Mouse (Mus musculus): ENCODE measurements around the gene BC049715.
"Not testable (repeated sequence)": the region's sequence is repeated elsewhere in the genome, so short reads cannot be mapped to it uniquely, and the experiment has no call there.

BC049715 gene

GRCm38 (mm10) chr6:136827516-136827880 is at the start of gene BC049715:
Gene BC049715, plus strand, starts transcription at chr6:136827626.
- DNase-seq (ENCODE audit: low read depth in 2 of 2, low spot score in 2 of 2): no peak

DNA sequence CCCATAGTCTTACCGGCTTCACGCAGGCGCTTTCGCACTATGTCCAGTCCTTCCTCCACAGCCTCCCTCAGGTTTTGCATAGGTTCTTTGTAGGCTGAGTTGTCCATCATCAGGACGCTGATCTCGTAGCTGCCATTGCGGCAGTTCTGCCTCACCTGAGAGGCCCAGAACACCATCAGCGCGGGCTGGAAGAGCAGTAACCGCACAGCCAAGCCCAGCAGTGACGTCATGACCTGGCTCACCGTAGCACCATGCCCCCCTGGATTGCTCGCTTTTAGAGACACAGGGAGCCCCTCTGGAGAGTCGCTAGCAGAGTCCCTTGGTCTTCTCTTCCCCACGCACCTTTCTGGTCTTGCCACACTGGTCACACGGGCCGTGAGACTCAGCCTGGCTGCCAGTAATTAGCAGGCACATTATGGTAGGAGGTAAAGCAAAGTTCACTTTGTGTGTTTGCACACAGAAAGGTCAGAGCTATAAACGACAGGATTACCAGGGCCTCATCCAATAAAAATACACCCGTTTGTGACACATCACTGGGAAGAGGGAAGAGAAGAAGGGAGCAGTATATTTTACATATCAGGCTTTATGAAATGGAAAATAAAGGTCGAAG is 45.9 kb upstream of the BC049715 start, which contains the start of gene Gucy2c:
Gene Gucy2c, minus strand, starts transcription at position 389 of the 610 bp plus-strand sequence.
- no peak for DNase-seq (ENCODE audit: low read depth in 2 of 2, low spot score in 2 of 2)

DNA sequence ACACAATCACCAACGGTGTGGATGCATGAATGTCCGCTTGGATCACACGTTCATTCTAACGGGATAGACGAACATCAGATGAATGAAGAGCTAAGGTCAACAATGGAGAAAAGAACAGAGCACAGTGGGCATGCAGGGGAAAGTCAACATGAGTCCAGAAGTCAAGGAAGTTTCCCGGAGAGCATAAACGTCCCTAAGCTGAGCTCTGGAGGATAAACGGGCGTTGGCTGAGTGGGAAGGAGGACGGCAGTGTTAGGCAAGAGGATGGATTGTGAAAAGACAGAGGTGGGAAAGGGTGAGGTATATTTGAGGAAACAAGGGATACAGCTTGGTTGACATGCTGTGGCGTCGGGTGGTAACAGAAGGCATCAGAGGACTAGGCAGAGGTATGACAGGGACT is 45.3 kb upstream of the BC049715 start:
- no peak for DNase-seq (ENCODE audit: low read depth in 2 of 2, low spot score in 2 of 2)

- no peak for DNase-seq (ENCODE audit: low read depth in 2 of 2, low spot score in 2 of 2)
Measured at GRCm38 (mm10) chr6:136782761-136783160, 44.7 kb upstream of the BC049715 start.

GRCm38 (mm10) chr6:136789391-136789971 is 37.9 kb upstream of the BC049715 start:
- no peak for DNase-seq (ENCODE audit: low read depth in 2 of 2, low spot score in 2 of 2)

DNA sequence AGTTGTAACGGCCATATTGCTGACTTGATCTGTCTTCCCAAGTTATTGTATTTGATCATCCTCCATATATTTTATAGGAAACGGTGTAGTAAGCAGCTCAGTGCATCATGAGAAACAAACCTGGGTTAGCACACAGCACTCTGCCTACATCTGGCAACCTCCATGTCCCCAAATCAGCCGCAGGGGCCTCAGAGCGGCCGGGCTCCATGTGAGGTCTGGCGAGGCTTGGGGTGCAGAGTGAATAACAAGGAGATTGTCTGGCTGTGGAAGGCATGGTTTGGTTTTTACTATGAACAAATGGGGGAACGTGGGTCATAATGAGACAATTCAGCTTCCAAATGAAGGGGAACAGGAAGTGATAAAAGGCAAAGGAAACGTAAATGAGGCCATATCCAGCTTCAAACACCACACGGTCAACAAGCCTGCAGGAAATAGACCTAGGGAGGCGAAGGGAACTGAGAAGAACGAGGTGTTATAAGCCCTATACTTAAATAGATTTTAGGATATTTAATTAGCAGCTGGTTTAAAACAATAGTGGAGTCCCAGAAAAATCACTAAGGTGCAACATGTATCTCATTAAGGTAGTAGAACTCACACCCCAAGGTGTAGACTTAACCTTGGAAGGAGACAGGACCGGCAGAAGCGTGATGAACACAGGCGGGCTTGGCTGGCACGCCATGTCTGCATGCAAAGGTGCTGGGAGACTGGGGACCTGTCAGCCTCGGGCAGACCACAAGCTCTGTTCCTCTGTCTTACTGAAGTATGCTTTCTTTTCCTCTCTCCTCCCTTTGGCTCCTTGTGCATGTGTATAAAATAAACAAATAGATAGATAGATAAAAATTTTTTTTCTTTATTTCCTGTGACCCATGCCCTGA is 34.3 kb upstream of the BC049715 start:
- peak in 1 of 2 experiments; percentile 26 for DNase-seq (ENCODE audit: low read depth in 2 of 2, low spot score in 2 of 2)

GRCm38 (mm10) chr6:136793831-136794525 is 33.4 kb upstream of the BC049715 start:
- no peak for DNase-seq (ENCODE audit: low read depth in 2 of 2, low spot score in 2 of 2)

DNA sequence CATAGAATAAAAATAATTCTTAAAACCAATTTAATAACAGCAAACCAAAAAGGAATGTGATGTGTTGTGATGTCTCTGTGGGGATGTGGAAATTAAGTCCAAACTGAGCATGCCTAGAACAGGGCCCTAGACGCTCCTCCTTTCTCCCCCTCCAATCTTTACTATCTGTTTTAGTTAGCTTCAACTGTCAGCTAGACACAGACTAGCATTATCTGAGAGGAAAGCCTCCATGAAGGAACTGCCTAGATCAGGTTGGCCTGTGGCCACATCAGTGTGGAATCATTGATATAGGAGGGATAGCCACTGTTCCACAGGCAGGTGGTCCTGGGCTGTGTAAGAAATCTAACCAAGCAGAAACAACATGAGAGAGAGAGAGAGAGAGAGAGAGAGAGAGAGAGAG is 32.3 kb upstream of the BC049715 start:
- DNase-seq (ENCODE audit: low read depth in 2 of 2, low spot score in 2 of 2): no peak

- no peak for DNase-seq (ENCODE audit: low read depth in 2 of 2, low spot score in 2 of 2)
Measured at GRCm38 (mm10) chr6:136795850-136796249, 31.6 kb upstream of the BC049715 start.

DNA sequence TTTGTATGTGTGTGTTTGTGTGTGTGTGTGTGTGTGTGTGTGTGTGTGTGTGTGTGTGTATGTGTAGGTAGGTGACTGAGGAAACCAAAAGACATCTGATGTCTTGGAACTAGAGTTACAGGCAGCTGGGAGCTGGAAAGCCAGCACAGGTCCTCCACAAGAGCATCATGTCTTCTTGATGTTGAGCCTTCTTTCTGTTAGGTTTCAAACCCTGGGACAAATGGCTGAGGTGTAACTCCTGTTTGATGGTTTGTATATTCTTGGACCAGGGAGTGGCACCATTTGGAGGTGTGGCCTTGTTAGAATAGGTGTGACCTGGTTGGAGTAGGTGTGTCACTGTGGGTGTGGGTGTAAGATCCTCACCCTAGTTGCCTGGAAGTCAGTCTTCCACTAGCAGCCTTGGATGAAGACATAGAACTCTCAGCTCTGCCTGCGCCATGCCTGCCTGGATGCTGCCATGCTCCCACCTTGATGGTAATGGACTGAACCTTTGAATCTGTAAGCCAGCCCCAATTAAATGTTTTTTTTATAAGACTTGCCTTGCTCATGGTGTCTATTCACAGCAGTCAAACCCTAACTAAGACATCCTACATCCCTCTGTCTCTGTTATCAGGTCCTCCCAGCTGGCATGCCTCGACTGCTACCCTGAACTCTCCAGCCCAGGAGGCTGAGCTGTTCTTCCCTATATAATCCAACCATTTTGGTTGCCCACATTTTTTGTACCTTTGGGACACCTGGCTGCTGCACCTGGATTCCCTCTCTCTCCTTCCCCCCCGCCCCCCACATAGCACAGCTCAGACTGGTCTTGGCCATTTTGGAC is 29.3 kb upstream of the BC049715 start:
- not testable (repeated sequence) for DNase-seq (ENCODE audit: low read depth in 2 of 2, low spot score in 2 of 2)

DNA sequence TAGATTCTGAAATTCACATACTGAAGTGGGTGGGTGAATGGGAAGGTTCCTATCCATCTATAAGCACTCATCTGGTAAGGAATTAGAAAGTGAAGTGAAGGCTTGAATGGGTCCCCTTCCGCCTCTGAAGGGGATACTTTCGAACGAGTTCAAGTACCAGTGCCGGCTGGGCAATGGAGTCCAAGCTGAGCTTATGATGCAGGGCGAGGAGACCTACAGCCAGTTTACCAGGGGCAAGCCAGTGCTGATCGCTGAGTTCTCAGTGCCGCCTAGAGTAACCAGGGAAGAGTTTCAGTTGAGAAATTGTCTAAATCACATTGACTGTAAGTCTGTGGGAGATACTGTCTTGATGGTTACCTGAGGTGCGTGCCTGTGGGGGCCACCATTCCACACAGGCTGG is 26.7 kb upstream of the BC049715 start:
- no peak for DNase-seq (ENCODE audit: low read depth in 2 of 2, low spot score in 2 of 2)

- DNase-seq (ENCODE audit: low read depth in 2 of 2, low spot score in 2 of 2): no peak
Measured at GRCm38 (mm10) chr6:136801274-136801673, 26.2 kb upstream of the BC049715 start.

DNA sequence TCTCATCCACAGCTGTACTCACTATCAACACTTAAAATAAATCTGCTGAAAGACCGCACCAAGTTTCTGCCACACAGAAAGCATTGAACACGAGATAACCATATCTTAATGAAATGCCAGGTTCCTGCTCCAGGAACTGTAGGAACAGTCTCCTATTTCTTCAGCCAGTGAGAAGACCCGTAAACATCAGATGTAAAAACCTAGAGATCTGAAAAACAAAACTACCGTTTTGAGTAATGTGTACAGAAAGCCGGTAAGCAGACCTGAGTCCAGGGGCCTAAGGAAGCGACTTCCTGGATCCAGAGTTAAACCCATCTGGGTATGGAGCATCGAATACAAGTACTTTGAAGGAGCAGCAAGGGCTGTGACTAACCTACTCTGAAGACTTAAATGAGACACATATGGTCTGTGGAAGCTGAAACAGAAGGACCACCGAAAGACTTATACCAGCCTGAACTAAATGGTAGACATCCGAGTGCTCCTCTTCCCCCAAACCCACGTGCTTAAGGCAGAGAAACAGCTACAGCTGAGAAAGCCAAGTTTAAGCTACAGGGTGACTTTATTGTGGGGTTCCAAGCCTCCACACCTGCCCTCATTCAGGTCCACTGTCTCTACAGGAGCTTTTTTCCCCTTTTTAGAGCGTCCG is 24.2 kb upstream of the BC049715 start:
- DNase-seq (ENCODE audit: low read depth in 2 of 2, low spot score in 2 of 2): no peak

DNA sequence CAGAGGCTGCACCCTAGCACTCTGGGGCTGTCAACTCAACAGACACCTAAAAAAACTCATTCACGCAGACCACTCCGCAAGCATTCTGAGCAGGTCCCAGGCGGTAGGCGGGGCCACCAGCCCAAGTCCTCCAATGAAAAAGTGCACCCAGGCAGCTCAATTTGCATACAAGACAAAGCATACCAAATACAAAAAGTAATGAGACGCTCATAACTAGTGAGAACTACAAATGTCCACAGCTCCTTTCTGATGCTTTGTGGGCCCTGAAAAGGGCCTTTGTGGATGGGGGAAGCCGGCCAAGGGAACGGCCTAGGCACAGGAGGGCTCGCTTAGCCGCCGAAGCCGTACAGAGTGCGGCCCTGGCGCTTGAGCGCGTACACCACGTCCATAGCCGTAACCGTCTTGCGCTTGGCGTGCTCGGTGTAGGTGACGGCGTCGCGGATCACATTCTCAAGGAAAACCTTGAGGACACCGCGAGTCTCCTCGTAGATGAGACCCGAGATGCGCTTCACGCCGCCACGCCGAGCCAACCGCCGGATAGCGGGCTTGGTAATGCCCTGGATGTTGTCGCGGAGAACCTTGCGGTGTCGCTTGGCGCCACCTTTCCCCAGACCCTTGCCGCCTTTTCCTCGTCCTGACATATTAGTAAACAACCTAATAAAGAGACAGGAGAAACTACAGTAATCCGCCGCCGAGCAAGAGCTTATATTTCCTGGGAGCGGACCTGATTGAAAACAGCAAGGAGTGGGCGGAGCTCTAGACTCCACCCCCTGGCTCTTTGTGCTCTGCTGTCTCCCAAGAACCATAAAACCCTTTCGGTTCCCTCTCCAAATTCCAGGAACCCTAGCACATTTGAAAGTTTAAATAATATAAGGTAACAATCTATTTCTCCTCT is 23.4 kb upstream of the BC049715 start, which contains the start of gene Hist4h4:
Gene Hist4h4, minus strand, starts transcription at position 677 of the 895 bp plus-strand sequence.
- DNase-seq (ENCODE audit: low read depth in 2 of 2, low spot score in 2 of 2): peak; percentile 87 to 90

DNA sequence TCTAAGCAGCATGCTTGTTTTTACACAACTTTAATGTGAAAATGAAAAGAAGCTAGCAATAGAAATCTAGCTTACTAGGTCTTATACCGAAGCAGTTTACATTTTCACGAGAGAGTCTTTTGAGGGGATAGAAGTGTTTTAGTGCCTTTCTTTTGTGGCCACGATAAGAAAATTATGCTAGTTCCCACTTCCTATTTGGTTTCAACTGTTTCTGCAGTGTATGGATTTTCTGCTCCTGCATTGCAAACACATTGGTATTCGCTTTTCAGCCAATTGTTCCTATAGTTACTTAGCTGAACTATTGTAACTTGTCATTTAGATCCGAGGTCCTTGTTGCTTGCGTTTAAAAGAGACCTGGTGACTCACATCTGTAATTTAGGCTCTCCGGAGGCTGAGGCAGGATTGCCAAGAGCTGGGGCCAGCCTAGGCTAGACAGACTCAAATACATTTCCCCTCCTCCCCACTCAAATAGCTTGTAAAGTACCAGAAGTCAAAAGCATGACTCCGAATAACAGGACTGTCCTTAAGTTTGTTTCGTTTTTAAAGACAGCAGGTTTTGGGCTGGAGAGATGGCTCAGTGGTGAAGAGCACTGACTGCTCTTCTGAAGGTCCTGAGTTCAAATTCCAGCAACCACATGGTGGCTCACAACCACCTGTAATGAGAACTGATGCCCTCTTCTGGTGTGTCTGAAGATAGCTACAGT is 22.6 kb upstream of the BC049715 start:
- no peak for DNase-seq (ENCODE audit: low read depth in 2 of 2, low spot score in 2 of 2)

- DNase-seq (ENCODE audit: low read depth in 2 of 2, low spot score in 2 of 2): no peak
Measured at GRCm38 (mm10) chr6:136805409-136805775, 22.0 kb upstream of the BC049715 start.

DNA sequence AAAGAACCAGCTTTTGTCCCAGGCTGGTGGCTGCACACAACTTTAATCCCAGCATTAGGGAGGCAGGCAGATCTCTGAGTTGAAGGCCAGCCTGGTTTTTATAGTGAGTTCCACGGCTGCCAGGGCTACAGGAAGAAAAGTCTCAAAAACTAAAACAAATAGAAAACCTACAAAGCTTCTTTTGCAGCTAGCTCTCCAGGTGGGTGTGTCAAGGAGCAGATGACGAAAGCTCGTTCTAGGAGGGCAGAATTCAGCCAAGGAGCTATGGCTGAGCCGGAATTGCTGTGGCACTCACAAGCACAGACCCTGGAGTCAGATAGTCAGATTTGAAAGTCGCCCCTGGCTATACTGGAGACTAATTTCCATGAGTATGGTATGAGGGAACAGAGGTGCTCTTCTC is 20.6 kb upstream of the BC049715 start:
- no peak for DNase-seq (ENCODE audit: low read depth in 2 of 2, low spot score in 2 of 2)

- no peak for DNase-seq (ENCODE audit: low read depth in 2 of 2, low spot score in 2 of 2)
Measured at GRCm38 (mm10) chr6:136807395-136808013, 19.9 kb upstream of the BC049715 start.
